Mouse (Mus musculus) thymus, postnatal 36 days (tissue): ENCODE measurements at regions not wholly inside any gene's neighbourhood (a gene's known extent, or its start where the extent isn't known, plus 50 kb on each side); places are given as distances from the start of the nearest gene placed in this dataset.
"Not testable (repeated sequence)": the region's sequence is repeated elsewhere in the genome, so short reads cannot be mapped to it uniquely, and the experiment has no call there.

Experiments
- DNase-seq, 2 experiments: peaks; one replicate each; pipeline ENCODE4 v3.0.0; 2022; ENCODE audit warnings: mixed read lengths in 2 of 2

- DNase-seq: not testable (repeated sequence)
Measured at GRCm38 (mm10) chr17:13551693-13552404, 197.5 kb downstream of the Tcp10c start.

- DNase-seq: not testable (repeated sequence)
Measured at GRCm38 (mm10) chr17:13552840-13553239, 198.5 kb downstream of the Tcp10c start.

DNA sequence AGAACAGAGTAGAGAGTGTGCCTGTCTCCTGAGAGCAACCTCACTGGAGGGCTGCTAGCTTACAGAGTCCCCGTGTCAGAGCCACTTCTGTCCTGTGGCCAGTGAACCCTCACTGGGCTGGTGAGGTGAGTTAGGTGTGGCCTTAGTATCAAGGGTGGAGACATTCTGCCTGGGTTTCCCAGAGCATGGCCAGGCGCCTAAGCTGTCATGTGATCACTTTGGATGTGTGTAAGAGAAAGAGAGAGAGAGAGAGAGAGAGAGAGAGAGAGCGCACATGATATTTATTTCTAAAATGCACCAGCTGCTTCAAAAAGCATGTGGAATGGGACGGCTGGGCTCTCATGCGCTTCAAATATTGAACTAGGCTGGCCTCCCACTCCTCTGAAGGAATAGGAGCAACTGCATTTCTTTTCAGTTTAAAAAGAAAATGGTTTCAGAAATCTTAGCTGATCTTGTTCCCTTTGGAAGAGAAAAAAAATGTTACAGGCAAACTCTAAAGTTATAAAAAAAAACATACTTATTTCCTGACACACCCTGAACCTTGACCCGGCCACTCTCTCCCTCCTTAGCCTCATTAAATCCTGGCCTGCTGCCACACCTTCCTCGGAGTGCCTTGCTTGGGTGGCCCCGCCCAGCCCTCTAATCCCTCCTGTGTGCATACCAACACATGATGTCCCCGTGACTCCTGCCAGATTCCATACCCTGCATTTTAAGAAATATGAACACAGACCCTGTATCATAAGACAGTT lies 201.1 kb downstream of the Tcp10c start:
- DNase-seq: not testable (repeated sequence)

GRCm38 (mm10) chr17:13556060-13556660 lies 201.8 kb downstream of the Tcp10c start:
- not testable (repeated sequence) for DNase-seq

DNA sequence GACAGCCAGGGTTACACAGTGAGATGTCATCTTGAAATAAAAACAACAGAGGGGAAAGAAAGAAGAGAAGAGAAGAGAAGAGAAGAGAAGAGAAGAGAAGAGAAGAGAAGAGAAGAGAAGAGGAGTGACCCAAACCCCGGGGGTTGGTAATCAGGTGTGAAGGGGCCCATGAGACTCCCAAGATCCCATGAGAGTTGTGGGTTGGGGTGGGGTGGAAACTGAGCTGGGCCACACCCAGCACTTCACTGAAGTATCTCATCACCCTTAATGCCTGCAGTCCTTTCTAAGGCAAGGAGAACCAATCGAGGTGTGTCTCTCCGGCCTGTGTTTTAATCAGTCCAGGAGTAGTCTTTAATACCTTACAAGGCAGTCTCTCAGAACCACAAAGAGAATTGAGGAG lies 201.5 kb upstream of the Afdn start:
- no peak for DNase-seq

- no peak for DNase-seq
Measured at GRCm38 (mm10) chr17:13561342-13561741, 199.0 kb upstream of the Afdn start.

- DNase-seq: no peak
Measured at GRCm38 (mm10) chr17:13562974-13563373, 197.4 kb upstream of the Afdn start.

DNA sequence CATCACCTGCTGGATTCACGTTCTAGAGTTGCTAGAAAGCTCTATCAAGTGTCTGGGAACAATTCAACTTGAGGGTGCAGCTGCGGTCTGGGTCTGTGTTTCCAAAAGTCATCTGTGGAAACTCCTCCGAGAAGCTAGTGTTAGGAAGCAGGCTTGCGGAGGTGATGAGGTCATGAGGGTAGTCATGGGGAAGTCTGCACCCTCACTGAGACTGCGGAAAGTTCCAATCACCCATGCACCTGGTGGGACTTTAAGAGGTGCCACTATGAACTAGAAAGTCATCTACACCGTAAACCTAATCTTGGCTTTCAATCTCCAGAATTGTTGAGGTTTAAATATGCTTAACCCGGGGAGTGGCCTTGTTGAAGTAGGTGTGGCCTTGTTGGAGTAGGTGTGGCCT lies 195.5 kb upstream of the Afdn start:
- DNase-seq: no peak

GRCm38 (mm10) chr17:13566680-13567079 lies 193.7 kb upstream of the Afdn start:
- DNase-seq: no peak

DNA sequence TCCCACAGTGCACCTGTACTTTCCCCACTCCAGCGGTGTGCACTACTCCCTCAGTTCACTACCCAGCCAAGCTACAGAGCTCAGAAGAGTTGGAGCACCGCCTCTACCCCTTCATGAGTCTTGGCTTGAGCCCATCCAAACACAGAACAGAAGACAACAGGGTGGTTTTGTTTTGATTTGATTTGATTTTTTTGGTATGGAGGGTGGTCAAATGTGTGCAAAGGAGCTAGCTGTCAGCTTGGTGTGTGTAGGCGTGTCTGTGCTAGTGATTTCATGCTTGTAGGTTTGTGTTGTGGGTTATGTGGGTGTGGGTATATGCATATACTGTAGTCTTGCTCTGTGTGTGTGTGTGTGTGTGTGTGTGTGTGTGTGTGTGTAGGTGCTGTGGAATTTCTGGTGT lies 193.2 kb upstream of the Afdn start:
- DNase-seq: no peak

- no peak for DNase-seq
Measured at GRCm38 (mm10) chr17:13570796-13571195, 189.5 kb upstream of the Afdn start.

GRCm38 (mm10) chr17:13572204-13572833 lies 188.0 kb upstream of the Afdn start:
- DNase-seq: no peak

- peak; percentile 47 to 66 for DNase-seq
Measured at GRCm38 (mm10) chr17:13573036-13573435, 187.3 kb upstream of the Afdn start.

- DNase-seq: no peak
Measured at GRCm38 (mm10) chr17:13574122-13574521, 186.2 kb upstream of the Afdn start.

- DNase-seq: no peak
Measured at GRCm38 (mm10) chr17:13574682-13575444, 185.5 kb upstream of the Afdn start.

GRCm38 (mm10) chr17:13577798-13578197 lies 182.5 kb upstream of the Afdn start:
- DNase-seq: no peak

DNA sequence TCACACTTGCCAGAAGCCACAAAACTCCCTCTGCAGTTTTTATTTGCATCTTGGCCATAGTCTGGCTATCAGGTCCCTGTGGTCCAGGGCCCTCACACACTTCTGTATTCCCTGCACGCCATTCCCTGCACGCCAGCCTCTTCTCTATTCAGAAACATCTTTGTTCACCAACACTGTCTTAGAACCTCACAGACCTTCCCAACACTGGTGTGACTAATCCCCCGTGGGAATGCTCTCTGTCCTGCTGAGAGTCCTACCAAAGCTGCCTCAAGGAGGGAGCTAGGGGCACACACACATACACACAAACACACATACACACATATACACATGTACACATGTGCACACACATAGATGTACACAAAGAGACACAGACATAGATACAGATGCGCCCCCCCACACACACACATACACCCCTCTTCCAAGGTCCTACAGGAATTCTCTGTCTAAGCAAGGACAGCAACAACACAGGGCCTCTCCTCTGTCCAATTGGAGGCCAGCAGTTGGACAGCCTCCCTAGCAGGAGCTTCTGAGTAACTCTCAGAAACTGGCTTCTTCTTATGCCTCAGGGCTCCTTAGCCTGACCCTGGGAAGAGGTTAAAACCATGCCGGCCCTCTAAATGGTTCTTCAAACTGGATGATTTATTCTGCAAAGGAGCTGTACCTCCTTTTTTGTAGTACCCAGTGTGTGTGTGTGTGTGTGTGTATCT lies 179.0 kb upstream of the Afdn start:
- no peak for DNase-seq

DNA sequence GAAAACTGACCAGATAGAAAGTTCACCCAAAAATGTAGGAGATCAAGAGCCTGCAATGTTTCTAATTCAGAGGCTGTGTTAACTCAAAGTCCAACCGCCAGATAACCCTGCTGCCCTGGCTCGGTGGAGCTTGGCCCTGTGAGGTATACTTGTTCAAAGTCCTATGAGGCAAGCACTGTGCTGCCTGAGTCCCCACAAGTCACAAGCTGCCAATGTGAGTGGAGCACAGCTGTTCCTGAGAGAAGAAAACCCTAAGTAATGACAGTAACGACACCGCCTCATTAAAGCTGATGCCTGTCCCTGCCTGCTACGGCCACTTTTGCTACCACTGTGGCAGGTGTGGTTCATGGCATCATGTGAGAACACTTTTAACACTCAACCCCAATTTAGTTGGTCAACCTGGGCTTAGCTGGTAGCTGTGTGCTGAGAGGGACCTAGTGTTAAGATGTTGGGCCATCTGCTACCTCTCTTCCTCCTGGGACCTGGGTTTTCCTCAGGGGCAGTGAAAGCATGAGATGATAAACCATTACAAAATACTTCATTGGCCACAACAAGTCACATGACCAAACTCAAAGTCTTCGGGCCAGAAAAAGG lies 178.2 kb upstream of the Afdn start:
- no peak for DNase-seq

- DNase-seq: no peak
Measured at GRCm38 (mm10) chr17:13583475-13584233, 176.7 kb upstream of the Afdn start.

GRCm38 (mm10) chr17:13584394-13584793 lies 175.9 kb upstream of the Afdn start:
- no peak for DNase-seq
